Mouse (Mus musculus): ENCODE results near the gene Ccdc186.

GRCm38 (mm10) chr19:56813360-56813759 is 8.6 kb downstream of the Ccdc186 start:
- TF ChIP-seq CTCF (IDR thresholded peaks at IDR 0.05; ENCODE audit: low read depth) = no peak
- no peak for TF ChIP-seq EP300 (IDR thresholded peaks at IDR 0.05; ENCODE audit: low read depth)

Data from heart, postnatal 0 days (tissue).